Mouse (Mus musculus): ENCODE results near the gene Tapbp. TPM values are rescaled to one million over a fixed set of nuclear protein-coding genes. Genes with fewer than 3 reads are reported as not detected.
"Not testable (repeated sequence)": the region's sequence is repeated elsewhere in the genome, so short reads cannot be mapped to it uniquely, and the experiment has no call there.

Gene Tapbp
- total RNA-seq, 2 experiments from 2014 or later, result 41.3 to 44.2 TPM

- H3K4me3 ChIP-seq, result no peak overlapping the region
- intact Hi-C loops (cut with DNase I), result loop anchor here (10.0 kb wide), 1 partner anchor 498 kb away; the partner anchor contains the start of gene Zfp101
- no peak for DNase-seq (ENCODE audit: extremely low spot score in 1 of 2, low spot score in 2 of 2)
- H3K27ac ChIP-seq, result no peak overlapping the region
- no peak for TF ChIP-seq CTCF (IDR thresholded peaks at IDR 0.05)
Observed at GRCm38 (mm10) chr17:33892429-33892828, 23.3 kb upstream of the Tapbp start.

- not testable (repeated sequence) for DNase-seq (ENCODE audit: extremely low spot score in 1 of 2, low spot score in 2 of 2); H3K27ac ChIP-seq; H3K4me3 ChIP-seq
- intact Hi-C loops (cut with DNase I), result loop anchor here (10.0 kb wide), 1 partner anchor 498 kb away; the partner anchor contains the start of gene Zfp101
Observed at GRCm38 (mm10) chr17:33893011-33893410, 22.7 kb upstream of the Tapbp start.

GRCm38 (mm10) chr17:33897114-33897794 lies 18.4 kb upstream of the Tapbp start:
- Histone ChIP-seq H3K4me3 (no peak overlapping the region), H3K27ac (no peak overlapping the region)
- peak; percentile 60 for TF ChIP-seq CTCF (IDR thresholded peaks at IDR 0.05)
- intact Hi-C loops (cut with DNase I), result loop anchor here (2.0 to 10.0 kb wide), 2 partner anchors 24 to 502 kb away; partner anchors contain the start of gene Zfp101
- DNase-seq (ENCODE audit: extremely low spot score in 1 of 2, low spot score in 2 of 2), result no peak

- H3K4me3 ChIP-seq; H3K27ac ChIP-seq; DNase-seq (ENCODE audit: extremely low spot score in 1 of 2, low spot score in 2 of 2): not testable (repeated sequence)
- intact Hi-C loops (cut with DNase I), result loop anchor here (10.0 kb wide), 1 partner anchor 503 kb away; the partner anchor contains the start of gene Zfp101
Observed at GRCm38 (mm10) chr17:33898193-33898592, 17.5 kb upstream of the Tapbp start.

GRCm38 (mm10) chr17:33899642-33900041 lies 16.1 kb upstream of the Tapbp start:
- H3K27ac ChIP-seq, result no peak overlapping the region
- no peak for DNase-seq (ENCODE audit: extremely low spot score in 1 of 2, low spot score in 2 of 2)
- intact Hi-C loops (cut with DNase I), result loop anchor here (10.0 kb wide), 1 partner anchor 505 kb away; the partner anchor contains the start of gene Zfp101
- H3K4me3 ChIP-seq, result no peak overlapping the region
- no peak for TF ChIP-seq CTCF (IDR thresholded peaks at IDR 0.05)

- TF ChIP-seq CTCF (IDR thresholded peaks at IDR 0.05), result no peak
- intact Hi-C loops (cut with DNase I), result no loop called here
- Histone ChIP-seq H3K27ac (no peak overlapping the region), H3K4me3 (no peak overlapping the region)
- DNase-seq (ENCODE audit: extremely low spot score in 1 of 2, low spot score in 2 of 2), result no peak
Observed at GRCm38 (mm10) chr17:33900281-33900988, 15.3 kb upstream of the Tapbp start.

- no peak overlapping the region for H3K4me3 ChIP-seq
- intact Hi-C loops (cut with DNase I), result no loop called here
- DNase-seq (ENCODE audit: extremely low spot score in 1 of 2, low spot score in 2 of 2), result no peak
- no peak for TF ChIP-seq CTCF (IDR thresholded peaks at IDR 0.05)
- H3K27ac ChIP-seq, result no peak overlapping the region
Observed at GRCm38 (mm10) chr17:33900989-33901314, 14.7 kb upstream of the Tapbp start.

GRCm38 (mm10) chr17:33901653-33902052 lies 14.0 kb upstream of the Tapbp start:
- DNase-seq (ENCODE audit: extremely low spot score in 1 of 2, low spot score in 2 of 2), result no peak
- Histone ChIP-seq H3K4me3 (no peak overlapping the region), H3K27ac (no peak overlapping the region)
- TF ChIP-seq CTCF (IDR thresholded peaks at IDR 0.05), result no peak
- intact Hi-C loops (cut with DNase I), result no loop called here

- no peak for TF ChIP-seq CTCF (IDR thresholded peaks at IDR 0.05)
- intact Hi-C loops (cut with DNase I), result no loop called here
- no peak overlapping the region for H3K4me3 ChIP-seq
- H3K27ac ChIP-seq, result no peak overlapping the region
- DNase-seq (ENCODE audit: extremely low spot score in 1 of 2, low spot score in 2 of 2), result no peak
Observed at GRCm38 (mm10) chr17:33902079-33902478, 13.6 kb upstream of the Tapbp start.

GRCm38 (mm10) chr17:33902491-33902890 lies 13.2 kb upstream of the Tapbp start:
- intact Hi-C loops (cut with DNase I), result no loop called here
- TF ChIP-seq CTCF (IDR thresholded peaks at IDR 0.05), result no peak
- Histone ChIP-seq H3K27ac (no peak overlapping the region), H3K4me3 (no peak overlapping the region)
- DNase-seq (ENCODE audit: extremely low spot score in 1 of 2, low spot score in 2 of 2), result no peak

- intact Hi-C loops (cut with DNase I); DNase-seq (ENCODE audit: extremely low spot score in 1 of 2, low spot score in 2 of 2); H3K27ac ChIP-seq; H3K4me3 ChIP-seq: not testable (repeated sequence)
Observed at GRCm38 (mm10) chr17:33903911-33904651, 11.6 kb upstream of the Tapbp start.

- intact Hi-C loops (cut with DNase I); H3K27ac ChIP-seq; H3K4me3 ChIP-seq; DNase-seq (ENCODE audit: extremely low spot score in 1 of 2, low spot score in 2 of 2): not testable (repeated sequence)
Observed at GRCm38 (mm10) chr17:33904835-33905234, 10.9 kb upstream of the Tapbp start, which contains the start of gene Platr17. TSS of gene Platr17 (plus strand) at chr17:33905135.
